ENCODE assay signal across 20 mouse cellular contexts in the genomic region with DNA sequence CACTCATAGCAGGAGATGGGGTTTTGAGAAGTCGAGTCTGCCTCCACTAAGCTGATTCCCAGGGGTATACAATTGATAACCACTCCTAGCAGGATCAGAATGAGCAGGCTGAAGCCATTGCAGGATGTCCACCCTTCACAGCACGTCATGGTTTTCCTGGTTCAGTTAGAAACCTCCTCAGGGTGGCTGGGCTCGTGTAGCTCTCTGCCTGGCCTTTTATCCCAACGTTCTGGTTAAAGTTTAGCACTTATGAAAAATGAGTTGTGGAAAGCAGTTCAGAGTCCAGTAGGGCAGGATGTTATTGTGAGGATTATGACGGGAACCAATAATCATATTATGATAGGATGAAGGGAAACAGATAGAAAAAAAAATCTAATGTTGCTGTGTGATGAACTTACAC. TPM values are rescaled to one million over a fixed set of nuclear protein-coding genes. Genes with fewer than 3 reads are reported as not detected.
"Had no signal": no experiment of that assay in that cellular context is flagged by ENCODE, and none has a peak within 500 bp of the region (broad histone marks: within the 10 kb centered on the region; RNA-seq: fewer than 3 reads in every experiment).

A gene (minus strand): TSS at position 193 of the 400 bp plus-strand sequence.

- ATAC-seq: liver, postnatal 0 days; lung, postnatal 0 days; midbrain, embryonic 15.5 days had no signal

- H3K4me2 ChIP-seq: limb, embryonic 12.5 days; limb, embryonic 15.5 days; liver, embryonic 11.5 days; lung, embryonic 14.5 days; midbrain, embryonic 12.5 days; midbrain, embryonic 15.5 days; neural tube, embryonic 12.5 days; neural tube, embryonic 15.5 days had no signal

- H3K4me3 ChIP-seq: limb, embryonic 12.5 days; limb, embryonic 15.5 days; midbrain, embryonic 12.5 days; midbrain, embryonic 15.5 days; neural tube, embryonic 12.5 days; neural tube, embryonic 15.5 days had no signal

- H3K4me1 ChIP-seq: limb, embryonic 12.5 days; limb, embryonic 15.5 days; midbrain, embryonic 12.5 days; midbrain, embryonic 15.5 days; neural tube, embryonic 12.5 days; neural tube, embryonic 15.5 days had no signal

- H3K27ac ChIP-seq: kidney, postnatal 0 days; limb, embryonic 12.5 days; limb, embryonic 15.5 days; liver, embryonic 14.5 days; macrophage; midbrain, embryonic 12.5 days; midbrain, embryonic 15.5 days; neural tube, embryonic 12.5 days; neural tube, embryonic 15.5 days had no signal

- H3K36me3 ChIP-seq: limb, embryonic 15.5 days; midbrain, embryonic 12.5 days; midbrain, embryonic 15.5 days; neural tube, embryonic 12.5 days; neural tube, embryonic 15.5 days had no signal

- DNase-seq: kidney, adult 11 months; kidney, postnatal 25 days; left cerebral cortex, postnatal 4 days; liver, postnatal 0 days; lung, embryonic 14.5 days; right cerebral cortex, postnatal 14 days; right cerebral cortex, postnatal 4 days; spleen, adult 18-20 months; thymus, postnatal 25 days had no signal

- H3K9me3 ChIP-seq: limb, embryonic 12.5 days; limb, embryonic 15.5 days; midbrain, embryonic 12.5 days; midbrain, embryonic 15.5 days; neural tube, embryonic 12.5 days; neural tube, embryonic 15.5 days had no signal

- H3K27me3 ChIP-seq: limb, embryonic 12.5 days; limb, embryonic 15.5 days; midbrain, embryonic 12.5 days; midbrain, embryonic 15.5 days; neural tube, embryonic 12.5 days; neural tube, embryonic 15.5 days had no signal

- H3K9ac ChIP-seq: limb, embryonic 12.5 days; limb, embryonic 15.5 days; liver, embryonic 14.5 days; liver, postnatal 0 days; lung, embryonic 14.5 days; midbrain, embryonic 12.5 days; midbrain, embryonic 15.5 days; neural tube, embryonic 12.5 days; neural tube, embryonic 15.5 days had no signal

RNA-seq across cellular contexts. Expression of the gene that starts here (rescaled TPM):
- polyA plus RNA-seq: limb, embryonic 15.5 days; liver, embryonic 11.5 days; liver, embryonic 14.5 days; liver, postnatal 0 days; lung, embryonic 14.5 days; macrophage; neural tube, embryonic 15.5 days had no signal
